Mouse (Mus musculus) limb, embryonic 12.5 days (tissue): ENCODE data around the gene Trim39. TPM values are rescaled to one million over a fixed set of nuclear protein-coding genes. Genes with fewer than 3 reads are reported as not detected.
"Not testable (repeated sequence)": the region's sequence is repeated elsewhere in the genome, so short reads cannot be mapped to it uniquely, and the experiment has no call there.

Experiments
- ATAC-seq: fragments of 200-750 bp; cut with Nextera tagmentation; 2 replicates; pipeline ENCODE4 v1.8.0; 2017; ENCODE audit warnings: low read depth, moderate TSS enrichment; ENCODE audit not compliant: insufficient number of reproducible peaks, insufficient read depth, low FRiP score, low TSS enrichment
- H3K27ac ChIP-seq: fragments of 300-500 bp; sonication (generic); 2 replicates; pipeline ENCODE4 v1.5.1; 2016; ENCODE audit warnings: mild to moderate bottlenecking, moderate library complexity
- H3K27me3 ChIP-seq: fragments of 300-500 bp; sonication (generic); 2 replicates; pipeline ENCODE4 v1.6.1; 2016; ENCODE audit warnings: mild to moderate bottlenecking, moderate library complexity
- H3K36me3 ChIP-seq: fragments of 300-500 bp; sonication (generic); 2 replicates; pipeline ENCODE4 v1.6.1; 2016; ENCODE audit warnings: mild to moderate bottlenecking, moderate library complexity
- H3K4me1 ChIP-seq: fragments of 300-500 bp; sonication (generic); replicated peaks from 2 replicates; pipeline ENCODE4 v1.6.1; 2016
- H3K4me2 ChIP-seq: fragments of 300-500 bp; sonication (generic); 2 replicates; pipeline ENCODE4 v1.6.1; 2016; ENCODE audit warnings: mild to moderate bottlenecking, moderate library complexity
- H3K4me3 ChIP-seq: fragments of 300-500 bp; sonication (generic); replicated peaks from 2 replicates; pipeline ENCODE4 v1.5.1; 2016; ENCODE audit warnings: mild to moderate bottlenecking
- H3K9ac ChIP-seq: fragments of 300-500 bp; sonication (generic); replicated peaks from 2 replicates; pipeline ENCODE4 v1.6.1; 2016; ENCODE audit warnings: mild to moderate bottlenecking, moderate library complexity
- H3K9me3 ChIP-seq: fragments of 300-500 bp; sonication (generic); 2 replicates; pipeline ENCODE4 v1.6.1; 2016; ENCODE audit warnings: mild to moderate bottlenecking, moderate library complexity
- WGBS: fragments of 180-500 bp; shearing (Covaris S2); methylation state at CpG from one replicate; pipeline ENCODE4 v1.1.7; 2016; 5-methylcytosine and 5-hydroxymethylcytosine counted together
- polyA plus RNA-seq: library from polyadenylated mRNA; unstranded; fragments of >200 nt; fragmentation: Nextera tagmentation; extraction: Ambion mirVana; gene quantifications from 2 replicates; pipeline ENCODE4 v1.2.1, GENCODE M21; 2016

Trim39 gene
- 23.5 and 23.6 TPM in 2 replicates for polyA plus RNA-seq

DNA sequence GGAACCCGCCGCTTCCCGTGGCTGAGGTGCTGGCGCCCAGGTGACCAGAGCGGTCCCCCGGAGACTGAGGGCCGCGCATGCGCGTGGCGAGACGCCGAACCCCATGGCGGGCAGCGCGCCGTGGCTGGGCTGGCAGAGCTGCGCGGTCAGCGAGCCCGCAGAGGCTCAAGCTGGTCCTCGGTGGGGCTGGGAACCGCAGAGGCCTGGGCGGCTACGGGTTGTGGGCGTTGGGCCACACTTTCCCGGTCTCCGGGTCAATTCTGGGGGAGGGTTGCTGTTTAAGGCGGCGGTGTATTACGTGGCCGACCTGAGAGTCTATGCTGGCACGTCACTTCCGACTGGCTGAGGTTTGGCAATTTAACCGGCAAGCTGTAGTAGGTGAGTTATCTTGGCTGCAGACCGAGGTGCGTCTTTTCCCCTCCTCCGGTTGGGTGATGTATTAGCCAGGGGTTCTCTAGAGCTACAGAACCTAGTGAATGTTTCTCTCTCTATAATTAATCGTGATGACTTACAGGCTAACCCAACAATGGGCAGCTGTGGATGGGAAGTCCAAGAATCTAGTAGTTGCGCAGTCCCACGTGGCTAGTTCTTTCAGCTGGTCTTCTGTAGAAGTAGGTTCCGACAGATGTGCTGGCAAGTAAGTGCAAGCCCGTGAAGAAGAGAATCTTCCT lies at the start of gene Trim39:
Trim39 (minus strand) TSS at position 662 of the 671 bp plus-strand sequence.
- H3K4me3 ChIP-seq = peak within 1 kb of the TSS; percentile 90
- H3K4me1 ChIP-seq = peaks cover 27% of the 10 kb centered on the region
- peak within 1 kb of the TSS; percentile 91 for H3K9ac ChIP-seq
- H3K36me3 ChIP-seq = peaks cover 42% of the 10 kb centered on the region
- H3K4me2 ChIP-seq = peak within 1 kb of the TSS; percentile 92
- H3K27me3 ChIP-seq = no peaks in the 10 kb centered on the region
- peak within 1 kb of the TSS; percentile 93 for H3K27ac ChIP-seq
- WGBS = 1% methylated on average over 41 of the region's 43 CpGs
- no peaks in the 10 kb centered on the region for H3K9me3 ChIP-seq
- peak; percentile 84 for ATAC-seq

- H3K9me3 ChIP-seq = no peaks in the 10 kb centered on the region
- peaks cover 8% of the 10 kb centered on the region; the same call in 1 of the 2 replicates for H3K27me3 ChIP-seq
- no peak overlapping the region for H3K27ac ChIP-seq
- peak overlapping the region; percentile 48 for H3K4me3 ChIP-seq
- H3K4me1 ChIP-seq = peaks cover 3% of the 10 kb centered on the region; the same call in 1 of the 2 replicates
- H3K4me2 ChIP-seq = peak overlapping the region; percentile 66
- H3K9ac ChIP-seq = no peak overlapping the region
- WGBS = 16% methylated on average over 5 of the region's 5 CpGs
- no peak for ATAC-seq
- no peaks in the 10 kb centered on the region for H3K36me3 ChIP-seq
Measured at GRCm38 (mm10) chr17:36315689-36316253, 43.7 kb upstream of the Trim39 start.

DNA sequence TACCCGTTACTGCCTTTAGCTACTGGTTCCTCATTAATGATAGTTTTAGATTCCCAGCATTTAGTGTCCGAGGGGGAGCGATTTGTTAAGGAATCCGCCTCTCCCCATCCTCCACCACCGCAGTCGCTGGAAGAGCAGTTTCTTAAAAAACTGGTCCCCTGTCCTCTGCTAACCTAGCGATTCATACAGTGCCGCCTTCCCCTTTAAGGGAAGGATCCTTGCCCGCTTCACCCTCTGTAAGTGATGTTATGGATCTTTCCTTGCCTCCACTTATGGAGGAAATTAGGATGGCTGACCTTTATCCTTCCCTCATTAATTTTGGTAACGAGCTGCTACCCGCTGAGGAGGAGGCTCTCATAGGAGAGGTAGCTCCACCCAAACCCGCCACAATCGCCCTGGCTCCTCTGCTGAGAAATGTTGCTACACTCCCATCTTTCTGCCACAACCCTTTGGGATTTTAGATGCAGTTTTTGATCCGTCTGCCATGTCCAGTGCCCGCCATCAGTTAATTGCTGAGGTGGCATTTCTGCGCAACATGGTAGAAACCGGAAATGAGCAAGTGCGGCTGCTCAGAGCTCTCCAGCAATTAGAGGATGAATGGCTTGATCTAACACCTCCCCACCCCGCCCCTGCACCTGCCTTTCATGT lies 43.1 kb upstream of the Trim39 start:
- Histone ChIP-seq H3K36me3 (no peaks in the 10 kb centered on the region), H3K4me3 (peak overlapping the region; percentile 48), H3K4me2 (peak overlapping the region; percentile 66), H3K4me1 (peaks cover 3% of the 10 kb centered on the region; the same call in 1 of the 2 replicates), H3K9ac (peak overlapping the region; percentile 45), H3K9me3 (no peaks in the 10 kb centered on the region), H3K27me3 (peaks cover 8% of the 10 kb centered on the region; the same call in 1 of the 2 replicates), H3K27ac (no peak overlapping the region)
- under 1% methylated on average over 19 of the region's 19 CpGs for WGBS
- ATAC-seq = no peak

DNA sequence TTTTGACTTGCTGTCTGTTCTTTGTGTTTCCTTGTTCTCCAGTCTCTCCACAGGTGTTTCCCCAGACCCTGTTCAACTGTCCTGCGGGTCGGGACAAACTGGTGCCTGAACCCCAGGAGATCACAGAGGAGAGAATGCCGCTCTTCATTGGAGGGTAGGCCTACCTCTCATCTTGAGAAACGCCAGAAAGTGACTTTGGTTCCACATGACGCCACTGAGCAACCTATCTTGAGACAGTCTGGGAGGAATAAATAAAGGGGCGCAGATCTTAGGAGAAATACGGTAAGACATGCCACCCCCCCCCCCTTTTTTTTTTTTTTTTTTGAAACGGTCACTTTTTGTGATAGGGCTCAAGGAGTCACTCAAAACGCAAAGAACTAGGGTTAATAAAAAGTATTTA lies 42.5 kb upstream of the Trim39 start:
- no peak; the same call in 1 of the 2 replicates for ATAC-seq
- WGBS = 5% methylated on average over 9 of the region's 9 CpGs
- Histone ChIP-seq H3K9ac (peak overlapping the region; percentile 45; the same call in 1 of the 2 replicates), H3K9me3 (no peaks in the 10 kb centered on the region), H3K4me3 (peak overlapping the region; percentile 48), H3K4me1 (peaks cover 3% of the 10 kb centered on the region; the same call in 1 of the 2 replicates), H3K27me3 (peaks cover 8% of the 10 kb centered on the region; the same call in 1 of the 2 replicates), H3K4me2 (peak overlapping the region; percentile 66), H3K36me3 (no peaks in the 10 kb centered on the region), H3K27ac (no peak overlapping the region)

DNA sequence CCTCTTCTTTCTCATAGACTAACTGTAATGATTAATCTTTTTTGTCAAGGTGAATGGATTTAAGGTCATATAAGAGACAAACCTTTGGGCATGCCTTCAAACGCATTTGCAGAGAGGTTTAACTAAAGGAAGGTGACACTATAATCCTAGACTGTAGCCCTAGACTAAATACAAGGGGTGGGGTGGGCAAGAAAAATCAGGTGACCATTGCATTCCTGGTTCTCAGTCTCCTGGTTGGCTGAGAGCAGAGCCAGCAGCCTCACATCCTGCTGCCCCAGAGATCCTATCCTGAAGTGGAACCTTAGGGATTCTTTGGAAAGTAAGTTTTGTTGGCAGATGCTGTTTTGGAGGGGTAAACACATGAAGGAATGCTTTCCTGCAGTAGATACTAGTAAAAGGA lies 37.2 kb upstream of the Trim39 start:
- Histone ChIP-seq H3K27me3 (peaks cover 4% of the 10 kb centered on the region; the same call in 1 of the 2 replicates), H3K27ac (no peak overlapping the region), H3K4me1 (no peaks in the 10 kb centered on the region), H3K36me3 (no peaks in the 10 kb centered on the region), H3K9me3 (no peaks in the 10 kb centered on the region), H3K4me2 (no peak overlapping the region), H3K4me3 (no peak overlapping the region), H3K9ac (no peak overlapping the region)
- ATAC-seq = no peak
- WGBS = 27% methylated on average over 1 of the region's 1 CpGs

GRCm38 (mm10) chr17:36308855-36309254 lies 36.8 kb upstream of the Trim39 start:
- H3K4me2 ChIP-seq, H3K36me3 ChIP-seq, H3K9ac ChIP-seq, H3K27ac ChIP-seq, H3K27me3 ChIP-seq, ATAC-seq, H3K4me1 ChIP-seq, H3K4me3 ChIP-seq, H3K9me3 ChIP-seq: not testable (repeated sequence)
- 0% methylated on average over 3 of the region's 3 CpGs for WGBS

GRCm38 (mm10) chr17:36286390-36286789 lies 14.3 kb upstream of the Trim39 start, which contains the start of gene H2-M10.2:
Gene H2-M10.2 (minus strand): TSS chr17:36286490.
- no peaks in the 10 kb centered on the region for H3K27me3 ChIP-seq
- H3K36me3 ChIP-seq = peaks cover 17% of the 10 kb centered on the region
- no peaks in the 10 kb centered on the region for H3K4me1 ChIP-seq
- no peak for ATAC-seq
- H3K9ac ChIP-seq = no peak within 1 kb of the TSS
- H3K4me3 ChIP-seq = no peak within 1 kb of the TSS
- WGBS = 90% methylated on average over 2 of the region's 2 CpGs
- peaks cover 15% of the 10 kb centered on the region for H3K9me3 ChIP-seq
- no peak within 1 kb of the TSS for H3K27ac ChIP-seq
- H3K4me2 ChIP-seq = no peak within 1 kb of the TSS

DNA sequence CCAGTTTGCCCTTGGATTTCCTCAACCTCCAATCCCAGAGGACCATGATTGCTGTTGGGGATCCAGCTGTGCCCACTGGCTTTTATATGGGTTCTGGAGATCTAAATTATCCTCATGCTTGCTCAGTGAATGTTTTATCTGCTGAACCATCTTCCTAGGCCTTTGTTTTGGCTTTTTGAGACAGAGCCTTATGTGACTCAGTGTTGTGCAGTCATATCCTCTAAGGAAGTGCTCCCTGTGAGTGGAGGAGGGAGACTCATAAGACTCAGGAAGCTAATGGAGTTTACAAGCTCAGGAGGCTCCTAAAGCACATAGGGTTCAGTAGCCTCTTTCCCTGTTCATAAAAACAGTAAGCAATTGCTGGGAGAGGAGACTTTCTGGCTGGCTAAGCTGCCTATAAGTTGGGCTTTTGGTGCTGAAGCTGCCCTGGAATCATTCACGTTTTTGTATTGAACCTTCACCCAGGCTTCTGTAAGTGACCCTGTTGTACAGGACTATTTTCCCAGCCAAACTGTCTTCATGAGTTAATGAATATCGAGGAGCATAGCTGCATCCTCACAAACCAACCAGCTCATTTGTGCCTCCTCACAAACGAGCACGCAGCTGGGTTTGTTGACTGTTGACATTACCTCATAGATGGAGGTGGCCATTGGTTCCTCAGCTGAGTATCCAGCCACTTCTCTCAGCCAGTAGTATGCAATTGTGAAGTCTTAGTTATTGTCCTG lies 9.6 kb upstream of the Trim39 start:
- Histone ChIP-seq H3K9me3 (peaks cover 15% of the 10 kb centered on the region), H3K36me3 (peaks cover 57% of the 10 kb centered on the region), H3K27ac (no peak overlapping the region), H3K4me3 (no peak overlapping the region), H3K4me2 (no peak overlapping the region), H3K9ac (no peak overlapping the region), H3K27me3 (no peaks in the 10 kb centered on the region), H3K4me1 (no peaks in the 10 kb centered on the region)
- ATAC-seq = no peak
- 93% methylated on average over 4 of the region's 4 CpGs for WGBS

- H3K27me3 ChIP-seq = no peaks in the 10 kb centered on the region
- no peaks in the 10 kb centered on the region for H3K9me3 ChIP-seq
- H3K4me2 ChIP-seq = no peak overlapping the region
- H3K27ac ChIP-seq = no peak overlapping the region
- H3K9ac ChIP-seq = no peak overlapping the region
- H3K4me3 ChIP-seq = no peak overlapping the region
- ATAC-seq = no peak
- peaks cover 27% of the 10 kb centered on the region for H3K4me1 ChIP-seq
- 92% methylated on average over 4 of the region's 4 CpGs for WGBS
- H3K36me3 ChIP-seq = peaks cover 47% of the 10 kb centered on the region
Measured at GRCm38 (mm10) chr17:36274776-36275175, 2.7 kb upstream of the Trim39 start.

DNA sequence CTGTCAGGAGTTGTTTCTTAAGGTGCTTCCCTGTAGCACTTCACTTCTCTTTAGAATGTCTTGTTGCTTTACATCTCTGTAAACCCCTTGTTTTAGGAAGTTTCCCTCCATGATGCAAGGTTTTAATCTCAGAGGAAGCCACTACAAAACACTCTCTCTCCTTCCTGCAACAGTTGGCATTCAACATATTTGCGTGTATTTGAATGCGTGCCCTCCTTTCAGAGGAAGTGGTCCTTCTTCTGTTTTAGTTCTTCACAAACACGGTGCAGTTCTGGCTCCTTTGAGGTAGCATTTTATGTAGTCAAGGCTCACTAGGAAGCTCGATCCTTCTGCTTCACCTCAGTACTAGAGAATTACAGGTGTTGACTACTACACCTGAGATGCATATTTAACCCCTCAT lies 1.7 kb upstream of the Trim39 start:
- no peak overlapping the region for H3K9ac ChIP-seq
- 93% methylated on average over 4 of the region's 4 CpGs for WGBS
- H3K4me3 ChIP-seq = no peak overlapping the region
- no peak for ATAC-seq
- H3K27me3 ChIP-seq = no peaks in the 10 kb centered on the region
- no peak overlapping the region for H3K4me2 ChIP-seq
- H3K36me3 ChIP-seq = peaks cover 42% of the 10 kb centered on the region
- H3K27ac ChIP-seq = no peak overlapping the region
- H3K4me1 ChIP-seq = peaks cover 27% of the 10 kb centered on the region
- H3K9me3 ChIP-seq = no peaks in the 10 kb centered on the region
